Mouse (Mus musculus): Measurements from ENCODE around the gene Cchcr1. TPM values are rescaled to one million over a fixed set of nuclear protein-coding genes. Genes with fewer than 3 reads are reported as not detected.

Cchcr1 gene
- total RNA-seq, 1 experiment, result 28.5 TPM

- TF ChIP-seq MAFK (IDR thresholded peaks at IDR 0.05; ENCODE audit: insufficient read depth, low read depth, low read length) (no peak), HCFC1 (IDR thresholded peaks at IDR 0.05; ENCODE audit: borderline replicate concordance, insufficient read depth, low read length) (0 out of 2 replicates have a peak, but pooled peaks have one; percentile 20), ZNF384 (IDR thresholded peaks at IDR 0.05; ENCODE audit: low read depth, low read length) (peak; percentile 56; the same call in 1 of the 2 replicates), CHD2 (IDR thresholded peaks at IDR 0.05; ENCODE audit: low read depth, low read length) (no peak), ZC3H11A (IDR thresholded peaks at IDR 0.05; ENCODE audit: borderline replicate concordance, low read depth, low read length) (peak; percentile 93)
- in situ Hi-C loops (cut with MboI; ENCODE audit: low sequenced_read_pairs in 2 of 2, unreplicated experiment in 2 of 2), result no loop called here
- peak overlapping the region; percentile 69; the same call in 1 of the 2 replicates for H3K9ac ChIP-seq (ENCODE audit: insufficient read depth, low read depth, low read length, poor library complexity, severe bottlenecking)
- H3K36me3 ChIP-seq (ENCODE audit: control insufficient read depth, insufficient read depth, low read length, poor library complexity, severe bottlenecking), result peaks cover 52% of the 10 kb centered on the region
- H3K4me3 ChIP-seq (ENCODE audit: insufficient read depth in 1 of 2, low read depth in 1 of 2, low read length in 2 of 2, poor library complexity in 1 of 2, severe bottlenecking in 1 of 2), result peak overlapping the region; percentile 18 to 79
- peaks cover 6 to 10% of the 10 kb centered on the region in 2 experiments for H3K4me1 ChIP-seq (ENCODE audit: control insufficient read depth in 2 of 2, insufficient read depth in 2 of 2, low read length in 2 of 2, poor library complexity in 1 of 2)
- peak overlapping the region; percentile 88 for H3K27ac ChIP-seq (ENCODE audit: insufficient read depth, low read depth, low read length, poor library complexity, severe bottlenecking)
- H3K9me3 ChIP-seq (ENCODE audit: control insufficient read depth, insufficient read depth, low read depth, low read length), result no peaks in the 10 kb centered on the region
- no peak for DNase-seq (ENCODE audit: low read depth, low spot score)
Observed at GRCm38 (mm10) chr17:35509284-35509683, 7.6 kb upstream of the Cchcr1 start.

DNA sequence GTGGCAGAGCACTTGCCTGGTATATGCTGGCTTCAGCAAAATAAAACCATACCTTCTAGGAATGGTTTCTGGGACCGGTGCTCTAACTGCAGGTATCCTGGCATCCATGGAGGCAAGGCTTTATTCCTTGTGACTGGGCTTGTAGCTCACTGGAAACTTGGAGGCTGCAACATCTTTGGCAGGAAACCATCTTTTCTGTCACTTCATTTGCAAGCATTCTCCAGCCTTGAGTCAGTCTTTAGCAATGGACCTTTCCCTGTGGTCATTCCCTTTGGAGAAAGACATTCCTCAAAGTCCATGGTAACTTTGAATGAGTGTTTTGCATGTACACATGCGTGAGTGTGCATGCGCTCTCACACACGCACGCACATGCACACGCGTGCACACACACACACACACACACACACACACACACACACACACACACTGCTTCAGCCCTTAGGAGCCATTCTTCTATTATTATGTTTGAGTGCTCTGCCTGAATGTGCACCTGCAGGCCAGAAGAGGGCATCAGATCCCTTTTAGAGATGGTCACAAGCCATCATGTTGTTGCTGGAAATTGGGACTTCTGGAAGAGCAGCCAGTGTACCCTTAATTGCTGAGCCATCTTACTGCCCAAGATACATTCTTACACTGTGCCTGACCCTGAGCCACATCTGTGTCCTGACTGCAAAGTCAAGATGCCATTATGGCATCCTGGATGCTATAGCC is 3.8 kb upstream of the Cchcr1 start:
- H3K4me3 ChIP-seq (ENCODE audit: insufficient read depth in 1 of 2, low read depth in 1 of 2, low read length in 2 of 2, poor library complexity in 1 of 2, severe bottlenecking in 1 of 2), result no peak overlapping the region
- no peak overlapping the region for H3K9ac ChIP-seq (ENCODE audit: insufficient read depth, low read depth, low read length, poor library complexity, severe bottlenecking)
- TF ChIP-seq ZNF384 (IDR thresholded peaks at IDR 0.05; ENCODE audit: low read depth, low read length) (no peak), MAFK (IDR thresholded peaks at IDR 0.05; ENCODE audit: insufficient read depth, low read depth, low read length) (no peak), ZC3H11A (IDR thresholded peaks at IDR 0.05; ENCODE audit: borderline replicate concordance, low read depth, low read length) (no peak), HCFC1 (IDR thresholded peaks at IDR 0.05; ENCODE audit: borderline replicate concordance, insufficient read depth, low read length) (no peak), CHD2 (IDR thresholded peaks at IDR 0.05; ENCODE audit: low read depth, low read length) (no peak)
- no peak for DNase-seq (ENCODE audit: low read depth, low spot score)
- in situ Hi-C loops (cut with MboI; ENCODE audit: low sequenced_read_pairs in 2 of 2, unreplicated experiment in 2 of 2), result no loop called here
- peaks cover 10 to 12% of the 10 kb centered on the region in 2 experiments for H3K4me1 ChIP-seq (ENCODE audit: control insufficient read depth in 2 of 2, insufficient read depth in 2 of 2, low read length in 2 of 2, poor library complexity in 1 of 2)
- H3K9me3 ChIP-seq (ENCODE audit: control insufficient read depth, insufficient read depth, low read depth, low read length), result no peaks in the 10 kb centered on the region
- H3K36me3 ChIP-seq (ENCODE audit: control insufficient read depth, insufficient read depth, low read length, poor library complexity, severe bottlenecking), result peaks cover 47% of the 10 kb centered on the region
- H3K27ac ChIP-seq (ENCODE audit: insufficient read depth, low read depth, low read length, poor library complexity, severe bottlenecking), result no peak overlapping the region

GRCm38 (mm10) chr17:35513886-35514285 is 3.0 kb upstream of the Cchcr1 start:
- DNase-seq (ENCODE audit: low read depth, low spot score), result peak; percentile 91
- Histone ChIP-seq H3K27ac (ENCODE audit: insufficient read depth, low read depth, low read length, poor library complexity, severe bottlenecking) (no peak overlapping the region; the same call in 1 of the 2 replicates), H3K9me3 (ENCODE audit: control insufficient read depth, insufficient read depth, low read depth, low read length) (no peaks in the 10 kb centered on the region), H3K9ac (ENCODE audit: insufficient read depth, low read depth, low read length, poor library complexity, severe bottlenecking) (no peak overlapping the region), H3K4me1 (ENCODE audit: control insufficient read depth in 2 of 2, insufficient read depth in 2 of 2, low read length in 2 of 2, poor library complexity in 1 of 2) (peaks cover 8 to 12% of the 10 kb centered on the region in 2 experiments; a peak in 3 of 4 replicates), H3K4me3 (ENCODE audit: insufficient read depth in 1 of 2, low read depth in 1 of 2, low read length in 2 of 2, poor library complexity in 1 of 2, severe bottlenecking in 1 of 2) (no peak overlapping the region), H3K36me3 (ENCODE audit: control insufficient read depth, insufficient read depth, low read length, poor library complexity, severe bottlenecking) (peaks cover 42% of the 10 kb centered on the region)
- in situ Hi-C loops (cut with MboI; ENCODE audit: low sequenced_read_pairs in 2 of 2, unreplicated experiment in 2 of 2), result no loop called here
- TF ChIP-seq MAFK (IDR thresholded peaks at IDR 0.05; ENCODE audit: insufficient read depth, low read depth, low read length) (no peak), HCFC1 (IDR thresholded peaks at IDR 0.05; ENCODE audit: borderline replicate concordance, insufficient read depth, low read length) (no peak), ZNF384 (IDR thresholded peaks at IDR 0.05; ENCODE audit: low read depth, low read length) (peak; percentile 59; the same call in 1 of the 2 replicates), CHD2 (IDR thresholded peaks at IDR 0.05; ENCODE audit: low read depth, low read length) (peak; percentile 40; the same call in 1 of the 2 replicates), ZC3H11A (IDR thresholded peaks at IDR 0.05; ENCODE audit: borderline replicate concordance, low read depth, low read length) (peak; percentile 55; the same call in 1 of the 2 replicates)

DNA sequence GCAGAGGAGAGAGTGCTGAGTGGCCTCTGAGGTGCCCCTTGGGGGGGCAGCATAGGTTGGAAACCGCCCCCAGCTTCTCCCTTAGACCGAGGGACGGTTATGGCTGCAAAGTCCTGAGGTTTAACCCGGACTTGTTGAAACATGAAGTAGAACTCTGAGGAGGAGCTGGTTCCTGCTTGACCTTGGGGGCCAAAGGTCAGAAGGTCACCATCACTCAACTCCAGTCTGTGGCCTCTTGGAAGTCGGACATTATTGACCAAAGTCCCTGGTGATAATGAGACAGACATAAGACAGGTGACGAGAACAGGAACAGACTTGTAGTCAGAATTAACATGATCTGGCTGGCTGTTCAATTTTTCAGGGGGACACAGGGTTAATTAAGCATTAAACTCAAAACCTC is 2.1 kb upstream of the Cchcr1 start:
- Histone ChIP-seq H3K36me3 (ENCODE audit: control insufficient read depth, insufficient read depth, low read length, poor library complexity, severe bottlenecking) (peaks cover 34% of the 10 kb centered on the region), H3K4me3 (ENCODE audit: insufficient read depth in 1 of 2, low read depth in 1 of 2, low read length in 2 of 2, poor library complexity in 1 of 2, severe bottlenecking in 1 of 2) (no peak overlapping the region), H3K4me1 (ENCODE audit: control insufficient read depth in 2 of 2, insufficient read depth in 2 of 2, low read length in 2 of 2, poor library complexity in 1 of 2) (peaks cover 5 to 12% of the 10 kb centered on the region in 2 experiments; a peak in 2 of 4 replicates), H3K27ac (ENCODE audit: insufficient read depth, low read depth, low read length, poor library complexity, severe bottlenecking) (peak overlapping the region; percentile 16; the same call in 1 of the 2 replicates), H3K9me3 (ENCODE audit: control insufficient read depth, insufficient read depth, low read depth, low read length) (no peaks in the 10 kb centered on the region), H3K9ac (ENCODE audit: insufficient read depth, low read depth, low read length, poor library complexity, severe bottlenecking) (peak overlapping the region; percentile 3; the same call in 1 of the 2 replicates)
- no peak for DNase-seq (ENCODE audit: low read depth, low spot score)
- TF ChIP-seq CHD2 (IDR thresholded peaks at IDR 0.05; ENCODE audit: low read depth, low read length) (no peak), ZC3H11A (IDR thresholded peaks at IDR 0.05; ENCODE audit: borderline replicate concordance, low read depth, low read length) (no peak), MAFK (IDR thresholded peaks at IDR 0.05; ENCODE audit: insufficient read depth, low read depth, low read length) (no peak), ZNF384 (IDR thresholded peaks at IDR 0.05; ENCODE audit: low read depth, low read length) (no peak)
- in situ Hi-C loops (cut with MboI; ENCODE audit: low sequenced_read_pairs in 2 of 2, unreplicated experiment in 2 of 2), result no loop called here

Data from ES-E14 (cell line).